Mouse (Mus musculus): ENCODE measurements around the gene Lmntd1.

GRCm38 (mm10) chr6:145595905-145596304 is 18.2 kb downstream of the Lmntd1 start:
- no peak for TF ChIP-seq CTCF (IDR thresholded peaks at IDR 0.05; ENCODE audit: low read depth, low read length)
- no peak for TF ChIP-seq POLR2A (IDR thresholded peaks at IDR 0.05; ENCODE audit: borderline replicate concordance, low read depth, low read length)
